Mouse (Mus musculus) kidney, adult 2 months (tissue): ENCODE data around the gene Rnf115. TPM values are rescaled to one million over a fixed set of nuclear protein-coding genes. Genes with fewer than 3 reads are reported as not detected.
A peak's percentile ranks its signal among the peaks of the same experiment; 100 is the strongest.

Experiments used
- DNase-seq: peaks from one replicate; pipeline ENCODE4 v3.0.0; 2021
- H3K27ac ChIP-seq: fragments of 200-500 bp; 2 replicates; pipeline ENCODE4 v1.5.1; 2012; ENCODE audit warnings: low read depth, low read length, control low read depth, inconsistent platforms; ENCODE audit not compliant: insufficient read depth
- H3K27me3 ChIP-seq: fragments of 200-500 bp; replicated peaks from 2 replicates; pipeline ENCODE4 v1.6.1; 2012; ENCODE audit warnings: mild to moderate bottlenecking, moderate library complexity, low read length, inconsistent platforms; ENCODE audit not compliant: control insufficient read depth, insufficient read depth
- H3K36me3 ChIP-seq: fragments of 200-500 bp; 2 replicates; pipeline ENCODE4 v1.6.1; 2012; ENCODE audit warnings: mild to moderate bottlenecking, moderate library complexity, low read length, inconsistent platforms; ENCODE audit not compliant: control insufficient read depth, insufficient read depth
- H3K4me1 ChIP-seq: fragments of 200-500 bp; 2 replicates; pipeline ENCODE4 v1.6.1; 2011; ENCODE audit warnings: low read length; ENCODE audit not compliant: control insufficient read depth, insufficient read depth
- H3K4me3 ChIP-seq: fragments of 200-500 bp; 2 replicates; pipeline ENCODE4 v1.5.1; 2011; ENCODE audit warnings: mild to moderate bottlenecking, low read depth, low read length, control low read depth; ENCODE audit not compliant: insufficient read depth
- CTCF ChIP-seq: fragments of 200-500 bp; conservative IDR thresholded peaks from 2 replicates; pipeline ENCODE4 v1.5.1; 2011; ENCODE audit warnings: low read depth, mild to moderate bottlenecking, control low read depth, low read length, moderate library complexity, mixed read lengths; ENCODE audit not compliant: insufficient read depth, insufficient read length
- POLR2A ChIP-seq: fragments of 200-500 bp; IDR thresholded peaks from one replicate; pipeline ENCODE4 v1.6.1; 2011; ENCODE audit warnings: low read depth, low read length, control low read depth
- WGBS: fragments of 180-500 bp; shearing (Covaris S2); methylation state at CpG from one replicate; pipeline ENCODE4 v1.1.7; 2018; 5-methylcytosine and 5-hydroxymethylcytosine counted together
- polyA plus RNA-seq: library from polyadenylated mRNA; depleted of rRNA; stranded (reverse); fragments of >200 nt; gene quantifications from 2 replicates; pipeline ENCODE4 v1.2.3, GENCODE M21; 2012

The Rnf115 gene
- polyA plus RNA-seq, 1 experiment, result 23.5 TPM

GRCm38 (mm10) chr3:96823701-96824100 lies 96.2 kb downstream of the Rnf115 start:
- Histone ChIP-seq H3K4me1 (peaks cover 10% of the 10 kb centered on the region), H3K27me3 (no peaks in the 10 kb centered on the region), H3K27ac (peak overlapping the region; percentile 75), H3K36me3 (no peaks in the 10 kb centered on the region), H3K4me3 (no peak overlapping the region)
- peak; percentile 73 for DNase-seq
- no peak for TF ChIP-seq POLR2A
- no peak for TF ChIP-seq CTCF
- 27% methylated on average over 3 of the region's 3 CpGs for WGBS

- peak; percentile 15 for TF ChIP-seq POLR2A
- TF ChIP-seq CTCF, result no peak
- H3K4me3 ChIP-seq, result peak overlapping the region; percentile 4; the same call in 1 of the 2 replicates
These were observed 97.2 kb downstream of the Rnf115 start for GRCm38 (mm10) chr3:96824614-96825013.

GRCm38 (mm10) chr3:96825261-96825660 lies 97.8 kb downstream of the Rnf115 start:
- WGBS, result 30% methylated on average over 11 of the region's 11 CpGs
- TF ChIP-seq CTCF (no peak), POLR2A (no peak)
- H3K36me3 ChIP-seq, result no peaks in the 10 kb centered on the region
- peaks cover 12% of the 10 kb centered on the region; the same call in 1 of the 2 replicates for H3K4me1 ChIP-seq
- H3K27me3 ChIP-seq, result no peaks in the 10 kb centered on the region
- peak overlapping the region; percentile 86 for H3K27ac ChIP-seq
- DNase-seq, result peak; percentile 8
- peak overlapping the region; percentile 4; the same call in 1 of the 2 replicates for H3K4me3 ChIP-seq

More at GRCm38 (mm10) chr3:96824614-96825013, 97.2 kb downstream of the Rnf115 start:
- H3K27me3 ChIP-seq, result no peaks in the 10 kb centered on the region
- peaks cover 15% of the 10 kb centered on the region for H3K4me1 ChIP-seq
- peak; percentile 90 for DNase-seq
- H3K36me3 ChIP-seq, result no peaks in the 10 kb centered on the region
- 48% methylated on average over 12 of the region's 12 CpGs for WGBS
- H3K27ac ChIP-seq, result peak overlapping the region; percentile 86

- DNase-seq, result peak; percentile 37
- Histone ChIP-seq H3K36me3 (peaks cover 2% of the 10 kb centered on the region; the same call in 1 of the 2 replicates), H3K4me3 (no peak overlapping the region), H3K27me3 (no peaks in the 10 kb centered on the region), H3K27ac (peak overlapping the region; percentile 11; the same call in 1 of the 2 replicates), H3K4me1 (peaks cover 5% of the 10 kb centered on the region; the same call in 1 of the 2 replicates)
- 45% methylated on average over 15 of the region's 15 CpGs for WGBS
- no peak for TF ChIP-seq POLR2A
- TF ChIP-seq CTCF, result no peak
These were observed 100.9 kb downstream of the Rnf115 start for GRCm38 (mm10) chr3:96828308-96828864.

- peak; percentile 22 for DNase-seq
- 59% methylated on average over 1 of the region's 1 CpGs for WGBS
- TF ChIP-seq POLR2A (no peak), CTCF (no peak)
- Histone ChIP-seq H3K27me3 (no peaks in the 10 kb centered on the region), H3K27ac (peak within 1 kb of the TSS; percentile 99), H3K4me1 (peaks cover 5% of the 10 kb centered on the region; the same call in 1 of the 2 replicates), H3K4me3 (peak within 1 kb of the TSS; percentile 93), H3K36me3 (peaks cover 2% of the 10 kb centered on the region; the same call in 1 of the 2 replicates)
These were observed 101.5 kb downstream of the Rnf115 start, which contains the start of the genes Pdzk1 and Cd160 for GRCm38 (mm10) chr3:96828984-96829383. TSS of gene Pdzk1 (plus strand) at chr3:96829284. TSS of gene Cd160 (minus strand) at chr3:96829351.

GRCm38 (mm10) chr3:96829856-96830255 lies 102.4 kb downstream of the Rnf115 start:
- peaks cover 2% of the 10 kb centered on the region; the same call in 1 of the 2 replicates for H3K36me3 ChIP-seq
- TF ChIP-seq POLR2A (peak; percentile 93), CTCF (no peak)
- H3K27ac ChIP-seq, result peak overlapping the region; percentile 99
- H3K27me3 ChIP-seq, result no peaks in the 10 kb centered on the region
- peak; percentile 92 for DNase-seq
- peak overlapping the region; percentile 93 for H3K4me3 ChIP-seq
- 50% methylated on average over 10 of the region's 10 CpGs for WGBS
- H3K4me1 ChIP-seq, result peaks cover 5% of the 10 kb centered on the region; the same call in 1 of the 2 replicates

GRCm38 (mm10) chr3:96832930-96833329 lies 105.5 kb downstream of the Rnf115 start:
- WGBS, result 48% methylated on average over 5 of the region's 5 CpGs
- H3K27ac ChIP-seq, result peak overlapping the region; percentile 99
- no peak for TF ChIP-seq CTCF
- no peak for TF ChIP-seq POLR2A
- peaks cover 4% of the 10 kb centered on the region; the same call in 1 of the 2 replicates for H3K36me3 ChIP-seq
- peak; percentile 81 for DNase-seq
- H3K4me3 ChIP-seq, result peak overlapping the region; percentile 93
- peaks cover 15% of the 10 kb centered on the region; the same call in 1 of the 2 replicates for H3K4me1 ChIP-seq
- H3K27me3 ChIP-seq, result no peaks in the 10 kb centered on the region
